Mouse (Mus musculus) embryonic facial prominence, embryonic 14.5 days (tissue): ENCODE data around the gene Tbce. TPM values are rescaled to one million over a fixed set of nuclear protein-coding genes. Genes with fewer than 3 reads are reported as not detected.

Source experiments
- ATAC-seq: fragments of 200-750 bp; cut with Nextera tagmentation; 2 replicates; pipeline ENCODE4 v1.8.0; 2017; ENCODE audit warnings: low read depth, moderate number of reproducible peaks, moderate TSS enrichment
- DNase-seq: peaks from one replicate; pipeline ENCODE4 v3.0.0-alpha.2; 2015; ENCODE audit warnings: low spot score
- H3K27ac ChIP-seq: fragments of 300-500 bp; sonication (generic); replicated peaks from 2 replicates; pipeline ENCODE4 v1.5.1; 2014; ENCODE audit warnings: low read depth, mild to moderate bottlenecking, low read length, moderate library complexity
- H3K27me3 ChIP-seq: fragments of 300-500 bp; sonication (generic); replicated peaks from 2 replicates; pipeline ENCODE4 v1.6.1; 2014; ENCODE audit warnings: low read length; ENCODE audit not compliant: control insufficient read depth, insufficient read depth
- H3K36me3 ChIP-seq: fragments of 300-500 bp; sonication (generic); 2 replicates; pipeline ENCODE4 v1.6.1; 2014; ENCODE audit warnings: low read length, mixed read lengths; ENCODE audit not compliant: control insufficient read depth, insufficient read depth
- H3K4me1 ChIP-seq: fragments of 300-500 bp; sonication (generic); 2 replicates; pipeline ENCODE4 v1.6.1; 2014; ENCODE audit warnings: antibody characterized with exemption, low read length; ENCODE audit not compliant: control insufficient read depth, insufficient read depth
- H3K4me2 ChIP-seq: fragments of 300-500 bp; sonication (generic); 2 replicates; pipeline ENCODE4 v1.6.1; 2014; ENCODE audit warnings: low read depth, mild to moderate bottlenecking, low read length, moderate library complexity, mixed read lengths
- H3K4me3 ChIP-seq: fragments of 300-500 bp; sonication (generic); 2 replicates; pipeline ENCODE4 v1.5.1; 2014; ENCODE audit warnings: low read depth, mild to moderate bottlenecking, low read length
- H3K9ac ChIP-seq: fragments of 300-500 bp; sonication (generic); 2 replicates; pipeline ENCODE4 v1.6.1; 2014; ENCODE audit warnings: low read depth, mild to moderate bottlenecking, low read length, moderate library complexity, mixed read lengths
- H3K9me3 ChIP-seq: fragments of 300-500 bp; sonication (generic); 2 replicates; pipeline ENCODE4 v1.6.1; 2016; ENCODE audit warnings: low read length; ENCODE audit not compliant: control insufficient read depth
- WGBS: fragments of 180-500 bp; shearing (Covaris S2); extraction: QIAGEN DNeasy Blood & Tissue Kit; methylation state at CpG from one replicate; pipeline ENCODE4 v1.1.7; 2014; 5-methylcytosine and 5-hydroxymethylcytosine counted together
- polyA plus RNA-seq: library from polyadenylated mRNA; unstranded; fragments of >200 nt; fragmentation: Nextera tagmentation; extraction: Ambion mirVana; gene quantifications from 2 replicates; pipeline ENCODE4 v1.2.1, GENCODE M21; 2014

The Tbce gene
- polyA plus RNA-seq, 1 experiment from 2014 or later = 47.5 TPM

GRCm38 (mm10) chr13:14004999-14005398 is 34.4 kb downstream of the Tbce start:
- Histone ChIP-seq H3K4me1 (no peaks in the 10 kb centered on the region), H3K9me3 (no peaks in the 10 kb centered on the region), H3K27me3 (no peaks in the 10 kb centered on the region), H3K9ac (no peak overlapping the region), H3K4me3 (no peak overlapping the region), H3K36me3 (peaks cover 71% of the 10 kb centered on the region), H3K4me2 (no peak overlapping the region), H3K27ac (no peak overlapping the region)
- DNase-seq (no peak), ATAC-seq (no peak)
- WGBS = 96% methylated on average over 5 of the region's 5 CpGs

GRCm38 (mm10) chr13:14004086-14004485 is 35.4 kb downstream of the Tbce start:
- Histone ChIP-seq H3K9ac (no peak overlapping the region), H3K27ac (no peak overlapping the region), H3K36me3 (peaks cover 76% of the 10 kb centered on the region), H3K4me2 (no peak overlapping the region), H3K27me3 (no peaks in the 10 kb centered on the region), H3K4me3 (no peak overlapping the region), H3K9me3 (no peaks in the 10 kb centered on the region), H3K4me1 (no peaks in the 10 kb centered on the region)
- ATAC-seq (no peak), DNase-seq (no peak)
- WGBS = 79% methylated on average over 4 of the region's 4 CpGs

GRCm38 (mm10) chr13:14002706-14003105 is 36.7 kb downstream of the Tbce start:
- H3K4me1 ChIP-seq = no peaks in the 10 kb centered on the region
- no peaks in the 10 kb centered on the region for H3K27me3 ChIP-seq
- H3K4me3 ChIP-seq = no peak overlapping the region
- ATAC-seq = no peak
- H3K4me2 ChIP-seq = no peak overlapping the region
- 67% methylated on average over 2 of the region's 2 CpGs for WGBS
- no peak overlapping the region for H3K27ac ChIP-seq
- H3K36me3 ChIP-seq = peaks cover 82% of the 10 kb centered on the region
- no peak for DNase-seq
- no peak overlapping the region for H3K9ac ChIP-seq
- no peaks in the 10 kb centered on the region for H3K9me3 ChIP-seq

GRCm38 (mm10) chr13:13997476-13997875 is 42.0 kb downstream of the Tbce start:
- DNase-seq (no peak), ATAC-seq (no peak)
- Histone ChIP-seq H3K4me1 (no peaks in the 10 kb centered on the region), H3K27me3 (no peaks in the 10 kb centered on the region), H3K36me3 (peaks cover 91% of the 10 kb centered on the region), H3K9ac (no peak overlapping the region), H3K4me3 (no peak overlapping the region), H3K4me2 (no peak overlapping the region), H3K27ac (no peak overlapping the region), H3K9me3 (no peaks in the 10 kb centered on the region)
- 88% methylated on average over 5 of the region's 5 CpGs for WGBS

GRCm38 (mm10) chr13:13995046-13995445 is 44.4 kb downstream of the Tbce start:
- WGBS = 89% methylated on average over 5 of the region's 5 CpGs
- peaks cover 88% of the 10 kb centered on the region for H3K36me3 ChIP-seq

GRCm38 (mm10) chr13:13993041-13993440 is 46.4 kb downstream of the Tbce start:
- WGBS = 82% methylated on average over 3 of the region's 3 CpGs
- H3K9ac ChIP-seq = no peak overlapping the region
- no peak for DNase-seq
- no peak overlapping the region for H3K4me3 ChIP-seq
- no peaks in the 10 kb centered on the region for H3K27me3 ChIP-seq
- no peak overlapping the region for H3K27ac ChIP-seq
- no peaks in the 10 kb centered on the region for H3K9me3 ChIP-seq
- no peak overlapping the region for H3K4me2 ChIP-seq
- H3K4me1 ChIP-seq = no peaks in the 10 kb centered on the region
- H3K36me3 ChIP-seq = peaks cover 70% of the 10 kb centered on the region
- no peak for ATAC-seq

More at GRCm38 (mm10) chr13:13995046-13995445, 44.4 kb downstream of the Tbce start:
- ATAC-seq (no peak), DNase-seq (no peak)
- no peak overlapping the region for H3K4me2 ChIP-seq
- no peak overlapping the region for H3K4me3 ChIP-seq
- H3K27me3 ChIP-seq = no peaks in the 10 kb centered on the region
- no peaks in the 10 kb centered on the region for H3K9me3 ChIP-seq
- H3K27ac ChIP-seq = no peak overlapping the region
- no peaks in the 10 kb centered on the region for H3K4me1 ChIP-seq
- no peak overlapping the region for H3K9ac ChIP-seq

- H3K9ac ChIP-seq = no peak overlapping the region
- ATAC-seq (no peak), DNase-seq (no peak)
- H3K27ac ChIP-seq = no peak overlapping the region
- H3K27me3 ChIP-seq = no peaks in the 10 kb centered on the region
- H3K4me2 ChIP-seq = no peak overlapping the region
- H3K4me3 ChIP-seq = no peak overlapping the region
- H3K36me3 ChIP-seq = peaks cover 50% of the 10 kb centered on the region
- no peaks in the 10 kb centered on the region for H3K4me1 ChIP-seq
- 39% methylated on average over 2 of the region's 2 CpGs for WGBS
- no peaks in the 10 kb centered on the region for H3K9me3 ChIP-seq
Measured at GRCm38 (mm10) chr13:13990391-13990790, 49.0 kb downstream of the Tbce start.

- H3K9ac ChIP-seq = no peak overlapping the region
- DNase-seq (no peak), ATAC-seq (no peak)
- no peaks in the 10 kb centered on the region for H3K4me1 ChIP-seq
- peaks cover 38% of the 10 kb centered on the region for H3K36me3 ChIP-seq
- H3K27ac ChIP-seq = no peak overlapping the region
- WGBS = 83% methylated on average over 2 of the region's 2 CpGs
- H3K4me3 ChIP-seq = no peak overlapping the region
- no peaks in the 10 kb centered on the region for H3K9me3 ChIP-seq
- H3K27me3 ChIP-seq = no peaks in the 10 kb centered on the region
- H3K4me2 ChIP-seq = no peak overlapping the region
Measured at GRCm38 (mm10) chr13:13989135-13989534, 50.3 kb downstream of the Tbce start.

GRCm38 (mm10) chr13:13983523-13983922 is 55.9 kb downstream of the Tbce start:
- Histone ChIP-seq H3K36me3 (peaks cover 17% of the 10 kb centered on the region), H3K27ac (no peak overlapping the region), H3K4me1 (no peaks in the 10 kb centered on the region), H3K9me3 (no peaks in the 10 kb centered on the region), H3K27me3 (no peaks in the 10 kb centered on the region), H3K9ac (no peak overlapping the region), H3K4me2 (no peak overlapping the region), H3K4me3 (no peak overlapping the region)
- no peak for DNase-seq
- no peak for ATAC-seq
- WGBS = 96% methylated on average over 6 of the region's 6 CpGs
